Mouse (Mus musculus) brain, embryonic 14.5 days (tissue): ENCODE data around the gene Rsph4a.
"Not testable (repeated sequence)": the region's sequence is repeated elsewhere in the genome, so short reads cannot be mapped to it uniquely, and the experiment has no call there.

Source experiments
- CTCF ChIP-seq: fragments of 200-500 bp; IDR thresholded peaks from 2 replicates; pipeline ENCODE4 v1.5.1; 2012; ENCODE audit warnings: inconsistent platforms, mild to moderate bottlenecking, moderate library complexity, borderline replicate concordance; ENCODE audit not compliant: insufficient read depth, insufficient read length; ENCODE audit errors: extremely low read depth
- POLR2A ChIP-seq: fragments of 200-500 bp; IDR thresholded peaks from 2 replicates; pipeline ENCODE4 v1.6.1; 2012; ENCODE audit warnings: mild to moderate bottlenecking, inconsistent platforms, borderline replicate concordance; ENCODE audit not compliant: poor library complexity, insufficient read depth, insufficient read length, severe bottlenecking; ENCODE audit errors: extremely low read depth

- not testable (repeated sequence) for TF ChIP-seq POLR2A, CTCF
These were observed 22.5 kb upstream of the Rsph4a start for GRCm38 (mm10) chr10:33882411-33882810.
